Mouse (Mus musculus): ENCODE measurements around the gene Tedc1.

DNA sequence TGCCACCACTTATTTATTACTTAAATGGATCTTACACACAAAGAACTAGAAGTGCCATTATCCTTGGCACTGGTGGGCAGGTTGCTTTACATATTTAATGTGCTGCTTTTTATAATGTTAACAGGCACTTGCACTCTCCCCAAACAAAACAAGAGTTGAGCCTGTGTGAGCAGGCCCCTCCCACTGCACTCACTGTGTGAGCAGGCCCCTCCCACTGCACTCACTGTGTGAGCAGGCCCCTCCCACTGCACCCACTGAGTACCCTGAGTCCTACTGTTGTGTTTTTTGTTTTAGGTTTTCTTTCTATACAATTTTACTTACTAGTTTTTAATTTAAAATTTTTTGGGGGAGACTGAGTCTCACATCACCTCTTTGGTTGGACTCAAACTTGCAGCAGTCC lies 45.8 kb downstream of the Tedc1 start:
- TF ChIP-seq CTCF (IDR thresholded peaks at IDR 0.05) (no peak), POLR2A (IDR thresholded peaks at IDR 0.05; ENCODE audit: insufficient read depth, low read depth, low read length) (no peak), EP300 (IDR thresholded peaks at IDR 0.05; ENCODE audit: insufficient read depth, low read depth, low read length) (no peak)

All from heart, adult 2 months (tissue).